Mouse (Mus musculus) heart, postnatal 0 days (tissue): ENCODE measurements around the gene Calr. TPM values are rescaled to one million over a fixed set of nuclear protein-coding genes. Genes with fewer than 3 reads are reported as not detected.

Experiments
- ATAC-seq: fragments of 200-750 bp; cut with Nextera tagmentation; 2 replicates; pipeline ENCODE4 v1.8.0; 2017; ENCODE audit warnings: low read depth, moderate number of reproducible peaks, moderate library complexity; ENCODE audit not compliant: insufficient read depth
- DNase-seq: peaks from one replicate; pipeline ENCODE4 v3.0.0-alpha.2; 2016; ENCODE audit warnings: low spot score
- H3K27ac ChIP-seq: fragments of 300-500 bp; sonication (generic); 2 replicates; pipeline ENCODE4 v1.5.1; 2014; ENCODE audit warnings: low read depth, mild to moderate bottlenecking
- H3K27me3 ChIP-seq: fragments of 300-500 bp; sonication (generic); 2 replicates; pipeline ENCODE4 v1.6.1; 2014; ENCODE audit warnings: low read length, mixed read lengths; ENCODE audit not compliant: control insufficient read depth, insufficient read depth
- H3K36me3 ChIP-seq: fragments of 300-500 bp; sonication (generic); replicated peaks from 2 replicates; pipeline ENCODE4 v1.6.1; 2014; ENCODE audit warnings: low read length, mixed read lengths; ENCODE audit not compliant: control insufficient read depth, insufficient read depth
- H3K4me1 ChIP-seq: fragments of 300-500 bp; sonication (generic); 2 replicates; pipeline ENCODE4 v1.6.1; 2014; ENCODE audit warnings: antibody characterized with exemption; ENCODE audit not compliant: control insufficient read depth, insufficient read depth
- H3K4me2 ChIP-seq: fragments of 300-500 bp; sonication (generic); 2 replicates; pipeline ENCODE4 v1.6.1; 2014; ENCODE audit warnings: low read depth, mild to moderate bottlenecking, low read length, moderate library complexity
- H3K4me3 ChIP-seq: fragments of 300-500 bp; sonication (generic); 2 replicates; pipeline ENCODE4 v1.5.1; 2014; ENCODE audit warnings: low read depth, low read length
- H3K9ac ChIP-seq: fragments of 300-500 bp; sonication (generic); replicated peaks from 2 replicates; pipeline ENCODE4 v1.6.1; 2014; ENCODE audit warnings: low read depth, low read length, mixed read lengths
- H3K9me3 ChIP-seq: fragments of 300-500 bp; sonication (generic); replicated peaks from 2 replicates; pipeline ENCODE4 v1.6.1; 2016; ENCODE audit warnings: low read length; ENCODE audit not compliant: control insufficient read depth
- CTCF ChIP-seq: IDR thresholded peaks from 2 replicates; pipeline ENCODE4 v1.5.1; 2016; ENCODE audit warnings: antibody characterized with exemption, control low read depth, low read depth
- EP300 ChIP-seq: IDR thresholded peaks from 2 replicates; pipeline ENCODE4 v1.6.1; 2016; ENCODE audit warnings: antibody characterized with exemption, low read depth
- WGBS: fragments of 180-500 bp; shearing (Covaris S2); extraction: QIAGEN DNeasy Blood & Tissue Kit; methylation state at CpG from one replicate; pipeline ENCODE4 v1.1.7; 2014; 5-methylcytosine and 5-hydroxymethylcytosine counted together
- polyA plus RNA-seq: library from polyadenylated mRNA; unstranded; fragments of >200 nt; fragmentation: Nextera tagmentation; extraction: Ambion mirVana; gene quantifications from 2 replicates; pipeline ENCODE4 v1.2.1, GENCODE M21; 2015
- total RNA-seq: library from RNA; depleted of rRNA; stranded (reverse); fragments of >200 nt; gene quantifications from 2 replicates; pipeline ENCODE4 v1.2.3, GENCODE M21; 2014; ENCODE audit warnings: low replicate concordance; rRNA removed

Calr gene
- total RNA-seq: 211 and 235 TPM in 2 replicates
- 201 and 266 TPM in 2 replicates for polyA plus RNA-seq

DNA sequence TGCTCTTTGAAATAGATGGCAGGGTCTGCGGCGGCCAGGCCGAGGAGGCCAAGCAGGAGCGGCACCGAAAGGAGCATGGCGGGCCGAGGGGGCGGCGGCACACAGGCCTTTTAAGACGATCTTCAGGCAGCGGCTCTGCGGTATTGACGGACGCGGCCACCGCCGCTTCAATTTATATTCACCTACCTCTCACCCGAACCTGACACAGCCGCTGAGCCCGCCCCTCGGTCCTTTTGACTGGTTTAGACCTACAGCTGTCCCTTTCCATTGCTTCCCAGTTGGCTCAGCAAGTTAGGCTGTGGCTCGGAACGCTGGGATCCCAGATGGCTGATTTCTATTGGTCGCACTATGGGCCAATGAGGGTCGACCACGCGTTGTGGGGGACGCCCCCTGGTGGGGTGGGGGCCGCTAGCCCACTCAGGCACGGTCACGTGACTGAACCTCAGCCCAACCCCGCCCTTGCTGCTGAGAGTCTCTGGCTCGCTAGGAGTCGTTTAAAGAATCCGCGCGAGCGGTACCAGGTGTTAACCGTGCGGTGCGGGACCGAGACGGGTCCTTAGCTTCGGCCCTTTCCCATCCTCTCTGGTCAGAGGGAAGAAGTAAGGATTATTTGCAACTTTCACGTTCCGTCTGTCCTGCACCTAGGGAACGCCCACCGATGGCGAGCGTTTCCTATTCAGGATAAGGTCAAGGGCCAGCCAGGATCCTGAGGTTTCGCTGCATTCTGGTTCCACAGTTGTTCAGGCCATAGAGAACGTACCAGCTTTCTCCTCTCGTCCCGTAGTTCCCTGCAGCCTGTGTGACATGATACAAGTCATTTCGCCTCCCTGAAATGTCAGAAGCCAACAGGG, at the start of gene Calr:
TSS of gene Calr (minus strand) at position 213 of the 851 bp plus-strand sequence.
- Histone ChIP-seq H3K9me3 (no peaks in the 10 kb centered on the region), H3K4me1 (peaks cover 17% of the 10 kb centered on the region; the same call in 1 of the 2 replicates), H3K27ac (peak within 1 kb of the TSS; percentile 67), H3K9ac (peak within 1 kb of the TSS; percentile 66), H3K36me3 (peaks cover 34% of the 10 kb centered on the region), H3K4me2 (peak within 1 kb of the TSS; percentile 67), H3K27me3 (no peaks in the 10 kb centered on the region), H3K4me3 (peak within 1 kb of the TSS; percentile 72)
- DNase-seq (peak; percentile 100), ATAC-seq (peak; percentile 99)
- TF ChIP-seq CTCF (peak; percentile 12), EP300 (peak; percentile 72; the same call in 1 of the 2 replicates)
- WGBS: under 1% methylated on average over 55 of the region's 55 CpGs

DNA sequence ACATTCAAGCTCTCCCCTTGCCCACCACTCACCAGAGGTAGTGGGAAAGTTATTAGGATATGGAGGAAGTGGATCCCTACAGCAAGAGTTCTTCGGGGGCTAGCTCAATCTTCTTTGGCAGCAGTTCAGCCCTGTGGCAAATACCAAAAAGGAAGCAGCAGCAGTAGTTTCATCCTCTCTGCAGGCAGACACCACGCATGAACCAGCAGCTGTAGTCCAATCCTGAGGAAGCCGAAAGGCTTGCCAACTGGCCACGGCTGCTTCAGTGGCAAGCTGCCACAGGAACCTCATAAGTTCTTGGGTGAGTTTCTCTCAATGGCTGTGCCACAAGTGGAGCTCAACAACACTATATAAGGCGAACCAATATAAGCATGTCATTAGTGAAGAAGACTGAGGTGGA, 49.2 kb upstream of the Calr start:
- Histone ChIP-seq H3K4me2 (no peak overlapping the region), H3K9ac (no peak overlapping the region), H3K4me1 (peaks cover 12% of the 10 kb centered on the region), H3K27me3 (no peaks in the 10 kb centered on the region), H3K36me3 (no peaks in the 10 kb centered on the region), H3K4me3 (no peak overlapping the region), H3K27ac (no peak overlapping the region), H3K9me3 (no peaks in the 10 kb centered on the region)
- TF ChIP-seq CTCF (no peak), EP300 (no peak)
- 75% methylated on average over 5 of the region's 5 CpGs for WGBS
- ATAC-seq (no peak), DNase-seq (no peak)

DNA sequence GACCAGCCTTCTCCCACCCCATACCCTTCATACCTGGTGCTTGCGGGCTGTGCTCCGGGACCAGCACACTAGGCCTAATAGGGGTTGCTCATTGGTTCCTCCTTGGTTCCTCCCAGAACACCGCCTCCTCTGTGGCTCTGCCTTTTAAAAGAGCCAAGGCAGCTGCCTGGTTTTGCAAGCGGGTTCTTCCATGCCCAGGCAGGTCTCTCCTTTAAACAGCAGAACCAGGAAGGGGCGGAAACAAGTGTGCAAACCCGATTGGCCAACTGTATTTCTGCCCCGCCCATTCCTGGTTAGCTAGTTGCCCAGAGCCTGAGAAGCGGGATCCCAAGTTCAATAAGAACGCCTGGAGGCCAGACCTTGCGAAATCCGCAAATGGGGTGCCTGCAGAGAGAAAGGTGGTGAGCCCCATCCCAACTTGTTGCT, 47.0 kb upstream of the Calr start, which contains the start of gene Gcdh:
TSS of gene Gcdh (minus strand) at position 213 of the 426 bp plus-strand sequence.
- 0% methylated on average over 11 of the region's 11 CpGs for WGBS
- peak within 1 kb of the TSS; percentile 95 for H3K4me2 ChIP-seq
- TF ChIP-seq EP300 (no peak), CTCF (no peak)
- H3K9me3 ChIP-seq: no peaks in the 10 kb centered on the region
- H3K4me3 ChIP-seq: peak within 1 kb of the TSS; percentile 68
- no peak within 1 kb of the TSS for H3K27ac ChIP-seq
- peak within 1 kb of the TSS; percentile 60 for H3K9ac ChIP-seq
- H3K27me3 ChIP-seq: no peaks in the 10 kb centered on the region
- H3K36me3 ChIP-seq: peaks cover 4% of the 10 kb centered on the region; the same call in 1 of the 2 replicates
- ATAC-seq (peak; percentile 99), DNase-seq (peak; percentile 98)
- H3K4me1 ChIP-seq: peaks cover 12% of the 10 kb centered on the region

DNA sequence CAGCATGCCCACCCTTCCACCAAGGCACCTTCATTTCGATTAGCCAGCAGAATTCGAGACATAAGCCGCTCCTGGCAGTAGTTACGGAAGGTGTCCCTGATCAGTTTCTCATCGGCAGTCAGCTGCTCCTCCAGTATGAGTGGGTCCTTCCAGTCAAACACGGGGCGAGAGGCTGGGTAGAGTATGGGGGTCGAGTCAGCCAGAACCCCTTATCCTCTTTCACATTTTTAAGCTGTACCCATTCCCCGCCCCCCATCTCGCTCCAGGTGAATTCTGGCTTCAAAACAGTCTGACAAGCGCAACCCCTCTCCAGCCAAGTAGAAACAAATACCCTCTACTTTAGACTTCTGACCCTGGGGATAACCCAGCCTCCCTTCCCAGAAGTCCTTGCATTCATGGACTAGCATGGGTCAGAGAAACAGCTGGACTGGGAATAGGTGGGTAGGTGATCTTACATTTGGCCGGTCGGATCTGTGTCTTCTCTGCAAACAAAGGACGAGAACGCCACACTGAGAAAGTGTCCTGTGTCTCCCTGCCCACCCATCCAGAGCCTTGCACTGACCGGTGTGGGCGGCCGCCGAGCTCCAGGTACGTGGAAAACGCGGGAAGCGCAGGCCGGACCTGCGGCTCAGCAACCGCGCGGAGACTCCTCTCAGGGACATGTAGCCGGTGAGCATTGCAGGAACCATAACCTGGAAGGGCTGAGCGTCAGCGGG, 46.4 kb upstream of the Calr start:
- Histone ChIP-seq H3K9me3 (no peaks in the 10 kb centered on the region), H3K9ac (peak overlapping the region; percentile 60), H3K36me3 (peaks cover 10% of the 10 kb centered on the region), H3K4me3 (peak overlapping the region; percentile 68), H3K27me3 (no peaks in the 10 kb centered on the region), H3K27ac (no peak overlapping the region), H3K4me1 (peaks cover 12% of the 10 kb centered on the region), H3K4me2 (peak overlapping the region; percentile 95)
- ATAC-seq: peak; percentile 19; the same call in 1 of the 2 replicates
- TF ChIP-seq EP300 (no peak), CTCF (no peak)
- DNase-seq: no peak
- 11% methylated on average over 31 of the region's 31 CpGs for WGBS

DNA sequence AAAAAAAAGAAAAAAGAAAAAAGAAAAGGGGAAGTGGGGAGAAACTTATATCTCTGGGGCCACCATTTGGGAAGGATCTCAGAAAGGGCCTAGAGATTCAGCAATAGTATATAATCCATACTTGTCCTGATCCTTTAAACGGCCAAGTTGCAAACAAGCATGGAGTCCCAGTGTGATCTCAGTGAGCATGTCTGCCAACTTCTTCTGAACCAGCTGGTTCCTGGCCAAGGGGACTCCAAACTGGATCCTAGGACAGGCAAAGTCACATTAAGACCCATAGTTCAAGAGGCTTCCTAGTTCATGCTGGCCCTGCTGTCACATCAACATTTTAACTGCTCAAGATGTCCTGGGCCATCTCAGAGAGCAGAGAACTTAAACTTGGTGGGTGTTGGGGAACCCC, 42.4 kb upstream of the Calr start:
- no peaks in the 10 kb centered on the region for H3K9me3 ChIP-seq
- no peak overlapping the region for H3K4me3 ChIP-seq
- peaks cover 10% of the 10 kb centered on the region for H3K4me1 ChIP-seq
- H3K27me3 ChIP-seq: no peaks in the 10 kb centered on the region
- 89% methylated on average over 1 of the region's 1 CpGs for WGBS
- H3K27ac ChIP-seq: no peak overlapping the region
- H3K9ac ChIP-seq: no peak overlapping the region
- ATAC-seq (no peak), DNase-seq (no peak)
- H3K36me3 ChIP-seq: peaks cover 39% of the 10 kb centered on the region
- TF ChIP-seq EP300: no peak
- TF ChIP-seq CTCF: no peak
- no peak overlapping the region for H3K4me2 ChIP-seq
